In genomic region chr8:61059143-61059542, GRCm38 (mm10) we compare ENCODE assay signal across 12 mouse cellular contexts.
A peak's percentile ranks its signal among the peaks of the same experiment; 100 is the strongest.
DNase-seq lines count a peak whose midpoint lies in the region; ATAC-seq and TF ChIP-seq lines count a peak whose summit lies in the region.
"Had no signal": no experiment of that assay in that cellular context is flagged by ENCODE, and none has a peak within 500 bp of the region (broad histone marks: within the 10 kb centered on the region; RNA-seq: fewer than 3 reads in every experiment).

No protein-coding gene starts in this region.

- TF ChIP-seq POLR2A in brain, embryonic 14.5 days (IDR thresholded peaks at IDR 0.05; ENCODE audit: borderline replicate concordance, extremely low read depth, insufficient read depth, insufficient read length, poor library complexity, severe bottlenecking), result no peak

- no peak overlapping the region for H3K4me2 ChIP-seq in hindbrain, postnatal 0 days (ENCODE audit: low read depth, low read length)
- no peak overlapping the region for H3K4me2 ChIP-seq in hindbrain, embryonic 14.5 days (replicated peaks)
- H3K4me2 ChIP-seq: forebrain, embryonic 12.5 days; hindbrain, embryonic 13.5 days had no signal

- H3K9me3 ChIP-seq in hindbrain, postnatal 0 days (ENCODE audit: low read length), result no peaks in the 10 kb centered on the region
- H3K9me3 ChIP-seq in hindbrain, embryonic 14.5 days (ENCODE audit: control insufficient read depth, low read length), result no peaks in the 10 kb centered on the region
- H3K9me3 ChIP-seq in E14TG2a.4 (ENCODE audit: low read length), result no peaks in the 10 kb centered on the region
- H3K9me3 ChIP-seq: forebrain, embryonic 12.5 days; hindbrain, embryonic 13.5 days; limb, embryonic 10.5 days had no signal

- no peaks in the 10 kb centered on the region for H3K36me3 ChIP-seq in hindbrain, postnatal 0 days (ENCODE audit: insufficient read depth, low read length)
- no peaks in the 10 kb centered on the region for H3K36me3 ChIP-seq in hindbrain, embryonic 14.5 days (replicated peaks; ENCODE audit: control insufficient read depth, insufficient read depth)
- H3K36me3 ChIP-seq in E14TG2a.4 (ENCODE audit: insufficient read depth, low read length), result no peaks in the 10 kb centered on the region
- H3K36me3 ChIP-seq: forebrain, embryonic 12.5 days; limb, embryonic 10.5 days had no signal

- H3K27ac ChIP-seq in hindbrain, postnatal 0 days, result no peak overlapping the region
- no peak overlapping the region for H3K27ac ChIP-seq in hindbrain, embryonic 14.5 days
- H3K27ac ChIP-seq: forebrain, embryonic 12.5 days; hindbrain, embryonic 13.5 days; limb, embryonic 10.5 days had no signal

- peak; percentile 16 for DNase-seq in hindbrain, postnatal 0 days (ENCODE audit: low spot score)
- DNase-seq in hindbrain, embryonic 14.5 days (ENCODE audit: low spot score), result no peak
- peak; percentile 41 for DNase-seq in 3T3-L1 (ENCODE audit: low read depth, low spot score)
- no peak for DNase-seq in brain, embryonic 14.5 days (ENCODE audit: low read depth)
- no peak for DNase-seq in urinary bladder, adult 2 months (ENCODE audit: low spot score)
- no peak for DNase-seq in spleen, adult 12 weeks (ENCODE audit: low spot score)
- DNase-seq in gastrocnemius, postnatal 25 days, result no peak
- DNase-seq: right cerebral cortex, postnatal 14 days had no signal

- no peak overlapping the region for H3K4me3 ChIP-seq in hindbrain, postnatal 0 days (ENCODE audit: low read length)
- H3K4me3 ChIP-seq in hindbrain, embryonic 14.5 days (replicated peaks; ENCODE audit: low read length), result no peak overlapping the region
- H3K4me3 ChIP-seq in E14TG2a.4 (replicated peaks; ENCODE audit: low read length), result no peak overlapping the region
- H3K4me3 ChIP-seq: forebrain, embryonic 12.5 days; hindbrain, embryonic 13.5 days; limb, embryonic 10.5 days had no signal

- no peak overlapping the region for H3K9ac ChIP-seq in hindbrain, postnatal 0 days (replicated peaks; ENCODE audit: low read length)
- no peak overlapping the region for H3K9ac ChIP-seq in hindbrain, embryonic 14.5 days
- H3K9ac ChIP-seq: forebrain, embryonic 12.5 days; hindbrain, embryonic 13.5 days had no signal

- TF ChIP-seq CTCF in hindbrain, postnatal 0 days (IDR thresholded peaks at IDR 0.05; ENCODE audit: low read depth), result peak; percentile 43
- TF ChIP-seq CTCF in E14TG2a.4 (conservative IDR thresholded peaks at IDR 0.05; ENCODE audit: low read length), result peak; percentile 38
- TF ChIP-seq CTCF in brain, embryonic 14.5 days (IDR thresholded peaks at IDR 0.05; ENCODE audit: borderline replicate concordance, extremely low read depth, insufficient read depth, insufficient read length), result peak; percentile 15; the same call in 1 of the 2 replicates

- H3K27me3 ChIP-seq in hindbrain, postnatal 0 days (ENCODE audit: insufficient read depth, low read length), result no peaks in the 10 kb centered on the region
- no peaks in the 10 kb centered on the region for H3K27me3 ChIP-seq in hindbrain, embryonic 14.5 days (ENCODE audit: control insufficient read depth, insufficient read depth, low read length)
- H3K27me3 ChIP-seq in E14TG2a.4 (ENCODE audit: insufficient read depth, low read length), result no peaks in the 10 kb centered on the region
- H3K27me3 ChIP-seq: forebrain, embryonic 12.5 days; hindbrain, embryonic 13.5 days had no signal

- no peak for ATAC-seq in hindbrain, postnatal 0 days
- ATAC-seq in hindbrain, embryonic 14.5 days (ENCODE audit: low FRiP score), result no peak

- H3K4me1 ChIP-seq in hindbrain, postnatal 0 days (ENCODE audit: insufficient read depth, low read length), result no peaks in the 10 kb centered on the region
- H3K4me1 ChIP-seq in hindbrain, embryonic 14.5 days (replicated peaks; ENCODE audit: control insufficient read depth, insufficient read depth, low read length), result no peaks in the 10 kb centered on the region
- H3K4me1 ChIP-seq in E14TG2a.4 (replicated peaks; ENCODE audit: low read depth, low read length), result no peaks in the 10 kb centered on the region
- H3K4me1 ChIP-seq: limb, embryonic 10.5 days had no signal

Comparison
In these comparisons a context has a peak if more than half of its experiments do, and no peak if none do; other contexts are left out.
1. DNase-seq: peak in hindbrain, postnatal 0 days (single experiment) and 3T3-L1 (single experiment); none in hindbrain, embryonic 14.5 days (single experiment), brain, embryonic 14.5 days (single experiment), urinary bladder, adult 2 months (single experiment), spleen, adult 12 weeks (single experiment) and gastrocnemius, postnatal 25 days (single experiment).
2. Peak in every context shown above with its lines, with median percentiles within 50 percentile points of each other: CTCF ChIP-seq.